Mouse (Mus musculus): ENCODE measurements around the gene Cnot11.

The Cnot11 gene

GRCm38 (mm10) chr1:39534831-39535230 lies at the start of gene Cnot11:
Gene Cnot11 (plus strand): TSS chr1:39534992.
- no peak for DNase-seq

DNA sequence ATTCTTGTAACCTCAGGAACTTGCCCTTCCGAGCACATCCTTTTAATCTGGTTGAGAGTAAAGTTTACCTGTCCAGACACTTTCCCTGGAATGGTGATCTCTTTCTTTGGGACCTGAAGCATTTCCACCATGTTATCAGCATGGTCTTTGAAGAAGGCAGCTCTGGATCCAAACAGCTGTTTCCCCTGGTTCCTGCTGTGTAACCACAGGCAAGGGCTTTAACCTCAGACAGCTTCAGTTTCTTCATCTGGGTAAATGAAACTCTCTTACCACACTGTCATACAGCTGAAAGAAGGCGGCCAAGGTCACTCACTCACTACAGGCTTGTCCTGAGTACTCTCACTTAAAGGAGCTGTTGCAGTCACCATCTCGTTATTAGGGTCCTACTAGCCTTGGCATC lies 47.4 kb upstream of the Cnot11 start:
- no peak for DNase-seq

GRCm38 (mm10) chr1:39493165-39493564 lies 41.6 kb upstream of the Cnot11 start:
- no peak for DNase-seq

GRCm38 (mm10) chr1:39493664-39494063 lies 41.1 kb upstream of the Cnot11 start:
- no peak for DNase-seq

DNA sequence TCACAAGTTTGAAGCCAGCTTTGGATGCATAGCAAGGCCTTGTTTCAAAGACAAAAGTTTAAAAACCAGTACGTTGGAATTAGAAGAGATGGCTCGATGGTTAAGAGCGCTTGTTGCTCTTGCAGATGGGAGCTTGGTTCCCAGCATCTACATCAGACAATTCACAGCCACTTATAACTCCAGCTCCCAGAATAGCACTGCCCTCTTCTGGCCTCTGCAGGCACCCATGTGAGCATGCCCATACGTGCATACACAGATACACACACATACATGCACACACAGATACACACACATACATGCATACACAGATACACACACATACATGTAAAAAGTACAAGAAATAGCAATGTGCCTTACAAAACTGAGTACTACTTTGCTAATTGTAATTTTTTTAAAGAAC lies 37.8 kb upstream of the Cnot11 start:
- no peak for DNase-seq

- no peak for DNase-seq
These were observed 37.0 kb upstream of the Cnot11 start for GRCm38 (mm10) chr1:39497748-39498147.

- DNase-seq = no peak
These were observed 35.3 kb upstream of the Cnot11 start for GRCm38 (mm10) chr1:39499485-39499941.

DNA sequence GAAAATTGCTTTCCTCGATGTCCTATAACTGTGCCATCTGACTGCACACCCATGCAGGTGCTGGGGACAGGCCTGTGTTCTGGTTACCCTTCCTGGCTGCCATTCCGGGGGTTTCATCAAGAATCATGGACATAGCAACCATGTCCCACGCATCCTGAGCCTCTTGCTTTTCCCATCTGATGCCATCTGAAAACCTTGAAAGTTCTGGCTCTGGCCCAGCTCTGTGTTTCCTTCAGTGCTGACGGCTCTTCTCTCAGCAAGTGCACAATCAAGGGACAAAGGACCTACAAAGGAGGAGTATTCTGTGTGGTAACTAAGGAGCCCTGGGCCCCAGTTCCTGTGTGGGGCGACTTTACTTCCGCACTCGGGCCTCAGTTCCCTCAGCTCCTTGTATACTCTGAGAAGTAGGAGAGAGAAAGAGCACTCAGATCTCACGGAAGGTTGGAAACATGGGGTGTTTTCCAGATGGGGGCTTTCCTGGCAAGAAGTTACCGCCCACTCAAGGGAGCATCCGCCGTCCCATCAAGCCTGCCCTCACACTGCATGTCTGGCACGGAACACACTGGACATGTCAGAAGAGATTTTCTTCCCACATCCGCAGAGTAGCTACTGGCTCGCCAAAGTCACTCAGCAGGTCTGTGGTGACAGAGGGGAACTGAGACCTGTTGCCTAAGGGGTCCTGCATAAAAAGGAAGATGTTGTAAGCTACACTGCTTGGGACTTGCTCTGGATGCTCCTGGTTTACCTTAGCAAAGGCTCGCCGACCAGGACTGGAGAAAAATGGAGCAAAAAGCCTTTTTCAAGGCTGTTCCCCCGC lies 31.8 kb upstream of the Cnot11 start:
- DNase-seq = no peak

DNA sequence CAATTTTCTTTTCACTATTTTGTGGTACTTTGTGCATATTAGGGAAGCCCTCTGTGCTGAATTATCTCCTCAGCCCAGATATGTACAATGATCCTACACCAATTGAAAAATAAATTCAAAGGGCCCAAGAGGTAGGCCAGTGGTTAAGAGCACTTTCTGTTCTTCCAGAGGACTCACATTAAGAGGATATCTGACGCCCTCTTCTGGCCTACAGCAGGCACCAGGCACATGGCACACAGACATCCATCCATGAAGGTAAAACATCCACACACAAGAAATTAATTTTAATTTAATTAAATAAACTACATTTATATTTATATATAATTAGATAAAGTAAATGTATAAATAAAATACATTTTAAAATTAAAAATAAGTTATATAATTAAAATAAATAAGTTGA lies 30.5 kb upstream of the Cnot11 start:
- peak; percentile 37 for DNase-seq

DNA sequence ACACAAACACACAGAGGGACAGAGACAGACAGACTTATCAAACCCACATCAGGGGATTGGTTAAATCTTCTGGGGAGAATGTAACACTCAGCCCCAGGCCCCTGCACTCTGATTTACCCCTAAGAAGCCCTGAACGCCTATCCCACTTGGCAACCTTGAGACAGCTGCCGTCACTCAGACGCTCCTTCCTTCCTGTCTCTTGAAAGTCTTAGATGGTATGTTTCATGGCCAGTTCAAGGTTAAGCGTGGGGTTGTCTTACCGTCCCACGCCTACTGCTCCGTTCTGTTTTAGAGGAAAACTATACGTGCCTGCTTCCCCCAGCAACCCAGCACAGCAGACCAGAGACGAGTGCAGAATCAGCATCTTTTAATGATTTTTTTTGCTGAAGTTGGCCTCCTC lies 29.2 kb upstream of the Cnot11 start:
- no peak for DNase-seq

GRCm38 (mm10) chr1:39511775-39512174 lies 23.0 kb upstream of the Cnot11 start:
- no peak for DNase-seq

DNA sequence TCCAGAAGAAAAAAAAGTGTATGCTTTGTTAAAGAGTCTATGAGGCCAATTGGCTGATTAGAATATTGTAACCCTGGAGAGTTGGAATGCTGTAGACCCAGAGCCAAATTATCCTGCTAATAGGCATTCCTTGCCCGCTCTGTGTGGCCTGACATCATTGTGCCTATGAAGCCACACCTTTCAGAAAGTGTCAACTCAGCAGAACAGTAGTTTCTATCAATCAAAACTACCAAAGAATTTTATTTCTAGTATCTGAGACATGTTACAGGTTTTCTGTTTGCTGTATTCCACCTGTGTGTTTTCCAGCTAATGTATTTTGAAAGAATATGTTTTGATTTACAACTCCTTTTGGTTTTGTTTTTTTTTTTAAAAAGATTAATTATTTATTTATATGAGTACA lies 22.6 kb upstream of the Cnot11 start:
- no peak for DNase-seq

DNA sequence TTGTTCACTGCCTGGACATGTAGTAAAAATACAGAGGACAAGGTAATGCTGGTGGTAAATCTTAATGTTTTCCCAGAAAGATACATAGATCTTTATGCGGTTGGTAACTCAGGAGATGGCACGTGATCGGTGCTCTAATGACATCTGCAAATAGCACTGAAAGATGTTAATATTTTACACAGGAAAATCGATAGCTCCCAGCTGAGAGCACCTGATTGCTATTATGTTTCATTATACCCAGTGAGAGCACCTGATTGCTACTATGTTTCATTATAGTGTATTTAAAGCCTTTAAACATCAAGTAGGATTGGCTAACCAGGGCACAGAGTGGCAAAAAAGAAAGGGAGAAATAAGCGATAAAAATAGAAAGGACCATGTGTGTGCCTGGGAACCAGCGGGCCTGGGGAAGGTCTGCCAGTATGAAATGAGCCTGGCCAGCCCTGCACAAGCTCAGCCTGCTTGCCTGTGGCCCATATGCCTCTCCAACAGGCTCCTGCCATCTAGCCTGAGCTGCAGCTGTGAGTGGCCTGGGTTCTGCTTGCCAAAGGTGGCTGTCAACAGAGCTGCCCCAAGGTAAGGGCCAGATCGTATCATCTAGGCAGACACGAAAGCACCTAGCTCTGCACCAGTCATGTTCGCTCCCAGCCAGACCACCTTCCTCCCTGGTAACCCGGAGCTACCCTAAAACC lies 19.3 kb upstream of the Cnot11 start:
- DNase-seq = no peak

GRCm38 (mm10) chr1:39521326-39521725 lies 13.5 kb upstream of the Cnot11 start:
- DNase-seq = no peak

- DNase-seq = peak; percentile 46
These were observed 12.3 kb upstream of the Cnot11 start for GRCm38 (mm10) chr1:39522519-39522918.

GRCm38 (mm10) chr1:39525763-39526162 lies 9.0 kb upstream of the Cnot11 start:
- DNase-seq = no peak

GRCm38 (mm10) chr1:39526371-39527167 lies 8.2 kb upstream of the Cnot11 start:
- DNase-seq = peak; percentile 42

- DNase-seq = peak; percentile 87
These were observed 7.4 kb upstream of the Cnot11 start for GRCm38 (mm10) chr1:39527432-39527831.

DNA sequence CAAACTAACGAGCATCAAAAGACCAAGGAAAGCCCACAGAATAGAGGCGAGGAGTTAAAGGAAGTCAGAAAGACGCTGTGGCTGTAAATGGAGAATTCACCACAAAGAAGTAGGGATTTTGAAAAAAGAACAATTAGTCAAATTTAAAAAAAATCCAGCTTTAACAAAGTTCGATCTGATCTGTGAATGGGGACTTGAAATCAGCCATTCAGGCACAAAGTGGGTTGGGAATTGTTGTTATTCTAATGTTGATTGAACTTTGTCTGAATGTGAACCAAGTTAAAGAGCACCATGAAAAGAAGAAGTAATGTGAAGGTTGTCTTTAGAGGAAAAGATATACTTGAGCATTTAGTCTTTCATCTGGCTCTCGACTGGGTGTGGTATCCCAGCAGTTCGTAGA lies 6.5 kb upstream of the Cnot11 start:
- DNase-seq = no peak

DNA sequence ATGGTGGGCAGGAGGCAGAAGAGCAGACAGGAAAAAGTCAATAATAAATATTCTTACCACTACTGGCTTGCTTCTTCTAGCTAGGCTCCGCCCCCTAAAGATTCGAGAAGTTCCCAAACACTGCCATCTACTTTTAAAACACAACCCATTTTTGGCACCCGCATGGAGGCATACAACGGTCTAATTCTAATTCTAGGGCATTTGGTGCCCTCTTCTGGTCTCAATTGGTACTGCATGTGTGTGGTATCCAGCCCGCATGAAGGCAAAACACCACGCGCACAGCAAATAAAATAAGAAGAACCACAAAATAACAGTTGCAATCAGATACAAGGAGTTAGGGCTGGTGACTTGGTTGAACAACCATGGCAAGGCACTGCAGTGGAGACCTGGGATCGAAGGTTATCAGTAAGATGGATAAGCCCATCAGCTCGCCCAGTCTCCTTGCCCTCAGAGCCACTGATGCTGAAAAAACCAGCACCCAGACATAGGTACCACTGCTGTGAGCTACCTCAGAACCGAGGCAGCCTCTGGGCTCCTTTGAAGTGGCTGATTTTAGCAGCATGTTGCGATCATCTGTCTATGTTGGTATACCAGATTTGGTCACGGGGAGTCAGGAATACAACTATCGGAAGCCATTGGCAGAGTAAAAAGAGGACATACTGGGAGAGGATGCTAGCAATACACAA lies 4.4 kb upstream of the Cnot11 start:
- DNase-seq = peak; percentile 86

- no peak for DNase-seq
These were observed 3.8 kb upstream of the Cnot11 start for GRCm38 (mm10) chr1:39531036-39531435.

DNA sequence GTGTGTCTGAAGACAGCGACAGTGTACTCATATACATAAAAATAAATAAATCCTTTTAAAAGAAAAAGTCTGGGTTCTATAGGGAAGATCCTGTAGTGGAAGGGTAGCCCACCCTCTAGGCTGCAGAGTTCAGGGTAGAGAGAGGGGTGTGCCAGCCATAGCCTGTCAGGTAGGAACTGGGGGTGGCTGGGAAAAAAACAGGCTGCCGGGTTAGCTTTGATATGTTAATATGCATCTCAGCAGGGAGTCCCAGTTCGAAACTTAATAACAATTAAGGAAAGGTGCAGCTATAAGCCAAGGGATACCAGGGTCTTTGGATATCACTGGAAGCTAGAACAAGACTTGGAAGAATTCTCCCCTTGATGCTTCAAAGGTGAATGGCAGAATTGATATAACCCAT lies 875 bp upstream of the Cnot11 start:
- no peak for DNase-seq

All from kidney, postnatal 10 days (tissue).